Mouse (Mus musculus): Measurements from ENCODE around the gene Dusp2. TPM values are rescaled to one million over a fixed set of nuclear protein-coding genes. Genes with fewer than 3 reads are reported as not detected.

The Dusp2 gene
- polyA plus RNA-seq, 1 experiment: 13.9 TPM

GRCm38 (mm10) chr2:127339262-127339661 is 3.3 kb downstream of the Dusp2 start:
- Histone ChIP-seq H3K79me2 (ENCODE audit: control insufficient read depth, insufficient read depth) (peaks cover 23% of the 10 kb centered on the region), H3K36me3 (ENCODE audit: control insufficient read depth, insufficient read depth) (peaks cover 16% of the 10 kb centered on the region), H3K4me3 (ENCODE audit: insufficient read depth, poor library complexity, severe bottlenecking) (no peak overlapping the region), H3K27me3 (ENCODE audit: control insufficient read depth, insufficient read depth, insufficient read length) (peaks cover 12% of the 10 kb centered on the region), H3ac (ENCODE audit: control insufficient read depth, insufficient read length, low read depth) (no peak overlapping the region), H3K79me3 (ENCODE audit: low read depth) (peaks cover 10% of the 10 kb centered on the region)
- no peak for TF ChIP-seq MYOD1 (IDR thresholded peaks at IDR 0.05; ENCODE audit: control insufficient read depth, insufficient read length, low read depth)
- no peak for TF ChIP-seq MYOG (IDR thresholded peaks at IDR 0.05; ENCODE audit: control insufficient read depth, extremely low read depth, insufficient read length)
- no peak for TF ChIP-seq CEBPB (IDR thresholded peaks at IDR 0.05; ENCODE audit: low read depth)
- TF ChIP-seq CTCF (IDR thresholded peaks at IDR 0.05; ENCODE audit: control insufficient read depth, insufficient read depth, insufficient read length): no peak
- no peak for TF ChIP-seq MAX (IDR thresholded peaks at IDR 0.05)
- TF ChIP-seq USF1 (IDR thresholded peaks at IDR 0.05; ENCODE audit: low read depth): no peak
- TF ChIP-seq FOSL1 (IDR thresholded peaks at IDR 0.05; ENCODE audit: insufficient read depth, low read length, poor library complexity, severe bottlenecking): no peak

- no peak for TF ChIP-seq MAX (IDR thresholded peaks at IDR 0.05)
- TF ChIP-seq CEBPB (IDR thresholded peaks at IDR 0.05; ENCODE audit: low read depth): no peak
- TF ChIP-seq CTCF (IDR thresholded peaks at IDR 0.05; ENCODE audit: control insufficient read depth, insufficient read depth, insufficient read length): peak; percentile 40
- Histone ChIP-seq H3K79me3 (ENCODE audit: low read depth) (peaks cover 10% of the 10 kb centered on the region), H3K36me3 (ENCODE audit: control insufficient read depth, insufficient read depth) (peaks cover 16% of the 10 kb centered on the region), H3ac (ENCODE audit: control insufficient read depth, insufficient read length, low read depth) (no peak overlapping the region), H3K27me3 (ENCODE audit: control insufficient read depth, insufficient read depth, insufficient read length) (peaks cover 14% of the 10 kb centered on the region), H3K79me2 (ENCODE audit: control insufficient read depth, insufficient read depth) (peaks cover 22% of the 10 kb centered on the region), H3K4me3 (ENCODE audit: insufficient read depth, poor library complexity, severe bottlenecking) (no peak overlapping the region)
Observed at GRCm38 (mm10) chr2:127341159-127341558, 5.2 kb downstream of the Dusp2 start.

DNA sequence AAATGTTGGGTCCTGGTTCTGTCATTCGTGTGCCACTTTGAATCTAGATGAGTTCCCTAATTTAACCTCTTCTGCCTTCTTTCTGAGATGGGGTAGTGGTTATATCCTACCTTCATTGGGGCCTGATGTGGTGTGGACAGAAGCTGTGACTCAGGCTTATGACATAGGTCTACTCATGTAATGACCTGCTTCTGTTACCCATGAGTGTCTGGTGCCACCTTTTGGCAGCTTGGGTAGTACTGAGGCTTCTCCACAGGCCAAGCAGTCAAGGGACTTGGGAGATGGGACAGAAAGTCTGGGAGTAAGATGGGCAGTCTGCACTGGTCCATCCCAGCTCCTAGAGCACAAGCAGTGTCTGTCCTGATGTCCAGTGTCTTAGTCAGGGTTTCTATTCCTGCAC is 10.4 kb downstream of the Dusp2 start:
- peaks cover 21% of the 10 kb centered on the region for H3K27me3 ChIP-seq (ENCODE audit: control insufficient read depth, insufficient read depth, insufficient read length)
- no peaks in the 10 kb centered on the region for H3K36me3 ChIP-seq (ENCODE audit: control insufficient read depth, insufficient read depth)
- no peak overlapping the region for H3ac ChIP-seq (ENCODE audit: control insufficient read depth, insufficient read length, low read depth)
- H3K79me2 ChIP-seq (ENCODE audit: control insufficient read depth, insufficient read depth): no peaks in the 10 kb centered on the region
- no peaks in the 10 kb centered on the region for H3K79me3 ChIP-seq (ENCODE audit: low read depth)
- H3K4me3 ChIP-seq (ENCODE audit: insufficient read depth, poor library complexity, severe bottlenecking): no peak overlapping the region
- no peak for TF ChIP-seq FOSL1 (IDR thresholded peaks at IDR 0.05; ENCODE audit: insufficient read depth, low read length, poor library complexity, severe bottlenecking)
- no peak for TF ChIP-seq MYOD1 (IDR thresholded peaks at IDR 0.05; ENCODE audit: control insufficient read depth, insufficient read length, low read depth)
- peak; percentile 58 for TF ChIP-seq CTCF (IDR thresholded peaks at IDR 0.05; ENCODE audit: control insufficient read depth, insufficient read depth, insufficient read length)

GRCm38 (mm10) chr2:127347147-127347985 is 11.4 kb downstream of the Dusp2 start:
- no peak for TF ChIP-seq USF1 (IDR thresholded peaks at IDR 0.05; ENCODE audit: low read depth)
- TF ChIP-seq MAX (IDR thresholded peaks at IDR 0.05): no peak
- TF ChIP-seq CEBPB (IDR thresholded peaks at IDR 0.05; ENCODE audit: low read depth): no peak
- no peak for TF ChIP-seq MYOG (IDR thresholded peaks at IDR 0.05; ENCODE audit: control insufficient read depth, extremely low read depth, insufficient read length)
- no peak for TF ChIP-seq MYOD1 (IDR thresholded peaks at IDR 0.05; ENCODE audit: control insufficient read depth, insufficient read length, low read depth)
- no peak for TF ChIP-seq FOSL1 (IDR thresholded peaks at IDR 0.05; ENCODE audit: insufficient read depth, low read length, poor library complexity, severe bottlenecking)
- no peak for TF ChIP-seq CTCF (IDR thresholded peaks at IDR 0.05; ENCODE audit: control insufficient read depth, insufficient read depth, insufficient read length)
- H3K79me3 ChIP-seq (ENCODE audit: low read depth): no peaks in the 10 kb centered on the region

DNA sequence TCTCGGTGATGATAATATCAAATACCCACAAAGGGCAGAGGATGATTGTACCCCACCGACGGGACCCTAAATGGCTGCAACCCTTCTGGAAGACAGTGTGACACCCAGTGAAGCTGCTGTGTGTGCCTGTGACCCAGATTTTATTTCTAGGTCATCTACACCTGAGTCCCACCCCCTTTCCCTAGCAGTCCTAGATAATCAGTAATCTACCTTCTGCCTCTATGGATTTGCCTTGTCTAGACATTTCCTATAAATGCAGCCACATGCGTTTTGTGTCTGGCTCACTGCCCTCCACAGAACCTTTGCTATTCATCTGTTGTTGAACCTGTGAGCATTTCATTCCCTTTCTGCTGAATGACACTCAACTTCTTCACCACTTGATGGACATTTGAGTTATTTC is 17.9 kb downstream of the Dusp2 start:
- Histone ChIP-seq H3K79me2 (ENCODE audit: control insufficient read depth, insufficient read depth) (no peaks in the 10 kb centered on the region), H3ac (ENCODE audit: control insufficient read depth, insufficient read length, low read depth) (no peak overlapping the region), H3K36me3 (ENCODE audit: control insufficient read depth, insufficient read depth) (no peaks in the 10 kb centered on the region), H3K27me3 (ENCODE audit: control insufficient read depth, insufficient read depth, insufficient read length) (peaks cover 33% of the 10 kb centered on the region), H3K4me3 (ENCODE audit: insufficient read depth, poor library complexity, severe bottlenecking) (no peak overlapping the region), H3K79me3 (ENCODE audit: low read depth) (no peaks in the 10 kb centered on the region)
- no peak for TF ChIP-seq MYOD1 (IDR thresholded peaks at IDR 0.05; ENCODE audit: control insufficient read depth, insufficient read length, low read depth)
- TF ChIP-seq USF1 (IDR thresholded peaks at IDR 0.05; ENCODE audit: low read depth): no peak
- TF ChIP-seq MYOG (IDR thresholded peaks at IDR 0.05; ENCODE audit: control insufficient read depth, extremely low read depth, insufficient read length): no peak
- TF ChIP-seq CTCF (IDR thresholded peaks at IDR 0.05; ENCODE audit: control insufficient read depth, insufficient read depth, insufficient read length): no peak
- TF ChIP-seq CEBPB (IDR thresholded peaks at IDR 0.05; ENCODE audit: low read depth): no peak
- no peak for TF ChIP-seq FOSL1 (IDR thresholded peaks at IDR 0.05; ENCODE audit: insufficient read depth, low read length, poor library complexity, severe bottlenecking)
- no peak for TF ChIP-seq MAX (IDR thresholded peaks at IDR 0.05)

More at GRCm38 (mm10) chr2:127347147-127347985, 11.4 kb downstream of the Dusp2 start:
- Histone ChIP-seq H3K27me3 (ENCODE audit: control insufficient read depth, insufficient read depth, insufficient read length) (peaks cover 21% of the 10 kb centered on the region), H3ac (ENCODE audit: control insufficient read depth, insufficient read length, low read depth) (no peak overlapping the region), H3K79me2 (ENCODE audit: control insufficient read depth, insufficient read depth) (no peaks in the 10 kb centered on the region), H3K4me3 (ENCODE audit: insufficient read depth, poor library complexity, severe bottlenecking) (no peak overlapping the region), H3K36me3 (ENCODE audit: control insufficient read depth, insufficient read depth) (no peaks in the 10 kb centered on the region)

Data from C2C12 (cell line).